Mouse (Mus musculus) Muller cell, postnatal 12 days (primary cell): ENCODE measurements around the gene Ampd3.
A peak's percentile ranks its signal among the peaks of the same experiment; 100 is the strongest.

Experiments used
- DNase-seq: peaks from one replicate; pipeline ENCODE4 v3.0.0-alpha.2; 2015; ENCODE audit errors: inconsistent ontology term

Gene Ampd3

GRCm38 (mm10) chr7:110768001-110768400, at the start of gene Ampd3:
Ampd3 (plus strand) TSS chr7:110768206.
- DNase-seq, result no peak

- no peak for DNase-seq
Observed at GRCm38 (mm10) chr7:110718505-110718904, 49.5 kb upstream of the Ampd3 start.

GRCm38 (mm10) chr7:110719857-110720256, 48.1 kb upstream of the Ampd3 start:
- DNase-seq, result no peak

GRCm38 (mm10) chr7:110722183-110722582, 45.8 kb upstream of the Ampd3 start:
- DNase-seq, result no peak

GRCm38 (mm10) chr7:110727049-110727448, 41.0 kb upstream of the Ampd3 start:
- peak; percentile 67 for DNase-seq

- DNase-seq, result no peak
Observed at GRCm38 (mm10) chr7:110728876-110729275, 39.1 kb upstream of the Ampd3 start.

GRCm38 (mm10) chr7:110729295-110729694, 38.7 kb upstream of the Ampd3 start:
- DNase-seq, result no peak

- DNase-seq, result no peak
Observed at GRCm38 (mm10) chr7:110731091-110731967, 36.7 kb upstream of the Ampd3 start.

- no peak for DNase-seq
Observed at GRCm38 (mm10) chr7:110732001-110732632, 35.9 kb upstream of the Ampd3 start.

GRCm38 (mm10) chr7:110736914-110737313, 31.1 kb upstream of the Ampd3 start:
- DNase-seq, result no peak

GRCm38 (mm10) chr7:110739764-110740163, 28.2 kb upstream of the Ampd3 start:
- peak; percentile 39 for DNase-seq

GRCm38 (mm10) chr7:110740188-110740587, 27.8 kb upstream of the Ampd3 start:
- DNase-seq, result peak; percentile 57

- no peak for DNase-seq
Observed at GRCm38 (mm10) chr7:110742022-110742421, 26.0 kb upstream of the Ampd3 start.

GRCm38 (mm10) chr7:110746087-110746562, 21.9 kb upstream of the Ampd3 start:
- DNase-seq, result no peak

GRCm38 (mm10) chr7:110746809-110747208, 21.2 kb upstream of the Ampd3 start:
- DNase-seq, result no peak

- DNase-seq, result no peak
Observed at GRCm38 (mm10) chr7:110750834-110751233, 17.2 kb upstream of the Ampd3 start.

GRCm38 (mm10) chr7:110751634-110752033, 16.4 kb upstream of the Ampd3 start:
- DNase-seq, result no peak

- peak; percentile 20 for DNase-seq
Observed at GRCm38 (mm10) chr7:110753310-110753709, 14.7 kb upstream of the Ampd3 start.

- DNase-seq, result no peak
Observed at GRCm38 (mm10) chr7:110753926-110754330, 14.1 kb upstream of the Ampd3 start.

GRCm38 (mm10) chr7:110756440-110756839, 11.6 kb upstream of the Ampd3 start:
- no peak for DNase-seq

GRCm38 (mm10) chr7:110762605-110763180, 5.3 kb upstream of the Ampd3 start:
- DNase-seq, result no peak

- DNase-seq, result peak; percentile 54
Observed at GRCm38 (mm10) chr7:110768451-110769064, 552 bp downstream of the Ampd3 start.
